Mouse (Mus musculus) hindbrain, embryonic 14.5 days (tissue): Measurements from ENCODE around the gene Wnt3. TPM values are rescaled to one million over a fixed set of nuclear protein-coding genes. Genes with fewer than 3 reads are reported as not detected.
A peak's percentile ranks its signal among the peaks of the same experiment; 100 is the strongest.

Source experiments
- ATAC-seq: fragments of 200-750 bp; cut with Nextera tagmentation; 2 replicates; pipeline ENCODE4 v1.8.0; 2017; ENCODE audit warnings: moderate number of reproducible peaks, mild to moderate bottlenecking, moderate TSS enrichment, moderate library complexity; ENCODE audit not compliant: low FRiP score
- DNase-seq: peaks from one replicate; pipeline ENCODE4 v3.0.0-alpha.2; 2015; ENCODE audit warnings: low spot score
- H3K27ac ChIP-seq: fragments of 300-500 bp; sonication (generic); 2 replicates; pipeline ENCODE4 v1.5.1; 2014; ENCODE audit warnings: mild to moderate bottlenecking, moderate library complexity
- H3K27me3 ChIP-seq: fragments of 300-500 bp; sonication (generic); 2 replicates; pipeline ENCODE4 v1.6.1; 2014; ENCODE audit warnings: mild to moderate bottlenecking, low read length, mixed read lengths; ENCODE audit not compliant: control insufficient read depth, insufficient read depth
- H3K36me3 ChIP-seq: fragments of 300-500 bp; sonication (generic); replicated peaks from 2 replicates; pipeline ENCODE4 v1.6.1; 2014; ENCODE audit not compliant: control insufficient read depth, insufficient read depth
- H3K4me1 ChIP-seq: fragments of 300-500 bp; sonication (generic); replicated peaks from 2 replicates; pipeline ENCODE4 v1.6.1; 2014; ENCODE audit warnings: antibody characterized with exemption, low read length, mixed read lengths; ENCODE audit not compliant: control insufficient read depth, insufficient read depth
- H3K4me2 ChIP-seq: fragments of 300-500 bp; sonication (generic); replicated peaks from 2 replicates; pipeline ENCODE4 v1.6.1; 2014; ENCODE audit warnings: mild to moderate bottlenecking, moderate library complexity
- H3K4me3 ChIP-seq: fragments of 300-500 bp; sonication (generic); replicated peaks from 2 replicates; pipeline ENCODE4 v1.5.1; 2014; ENCODE audit warnings: mild to moderate bottlenecking, low read length
- H3K9ac ChIP-seq: fragments of 300-500 bp; sonication (generic); 2 replicates; pipeline ENCODE4 v1.6.1; 2014
- H3K9me3 ChIP-seq: fragments of 300-500 bp; sonication (generic); 2 replicates; pipeline ENCODE4 v1.6.1; 2016; ENCODE audit warnings: low read length; ENCODE audit not compliant: control insufficient read depth
- WGBS: fragments of 180-500 bp; shearing (Covaris S2); extraction: QIAGEN DNeasy Blood & Tissue Kit; methylation state at CpG from one replicate; pipeline ENCODE4 v1.1.7; 2014; 5-methylcytosine and 5-hydroxymethylcytosine counted together
- polyA plus RNA-seq: library from polyadenylated mRNA; unstranded; fragments of >200 nt; fragmentation: Nextera tagmentation; extraction: Ambion mirVana; gene quantifications from 2 replicates; pipeline ENCODE4 v1.2.1, GENCODE M21; 2014

Gene Wnt3
- polyA plus RNA-seq, 1 experiment from 2014 or later: 9.0 TPM

GRCm38 (mm10) chr11:103853284-103853920, 79.5 kb downstream of the Wnt3 start:
- Histone ChIP-seq H3K27ac (0 out of 2 replicates have a peak overlapping the region, but pooled peaks have one; percentile 23), H3K9ac (no peak overlapping the region), H3K9me3 (no peaks in the 10 kb centered on the region), H3K27me3 (no peaks in the 10 kb centered on the region), H3K4me2 (no peak overlapping the region), H3K36me3 (peaks cover 32% of the 10 kb centered on the region), H3K4me3 (no peak overlapping the region), H3K4me1 (peaks cover 13% of the 10 kb centered on the region)
- ATAC-seq (no peak), DNase-seq (no peak)
- WGBS: 34% methylated on average over 10 of the region's 10 CpGs

- DNase-seq (peak; percentile 40), ATAC-seq (0 out of 2 replicates have a peak, but pooled peaks have one; percentile 34)
- Histone ChIP-seq H3K4me3 (no peak overlapping the region), H3K27ac (0 out of 2 replicates have a peak overlapping the region, but pooled peaks have one; percentile 23), H3K4me2 (no peak overlapping the region), H3K27me3 (no peaks in the 10 kb centered on the region), H3K9me3 (no peaks in the 10 kb centered on the region), H3K4me1 (peaks cover 13% of the 10 kb centered on the region), H3K36me3 (peaks cover 37% of the 10 kb centered on the region), H3K9ac (no peak overlapping the region)
- 31% methylated on average over 9 of the region's 9 CpGs for WGBS
Measured at GRCm38 (mm10) chr11:103854294-103854693, 80.3 kb downstream of the Wnt3 start.

GRCm38 (mm10) chr11:103856641-103857040, 82.7 kb downstream of the Wnt3 start:
- Histone ChIP-seq H3K27ac (no peak overlapping the region), H3K27me3 (no peaks in the 10 kb centered on the region), H3K9me3 (no peaks in the 10 kb centered on the region), H3K36me3 (peaks cover 47% of the 10 kb centered on the region), H3K9ac (no peak overlapping the region), H3K4me1 (peaks cover 13% of the 10 kb centered on the region), H3K4me2 (no peak overlapping the region), H3K4me3 (no peak overlapping the region)
- 91% methylated on average over 7 of the region's 7 CpGs for WGBS
- ATAC-seq: no peak
- DNase-seq: no peak

GRCm38 (mm10) chr11:103858760-103859159, 84.8 kb downstream of the Wnt3 start:
- WGBS: 71% methylated on average over 5 of the region's 5 CpGs
- no peak for ATAC-seq
- H3K9ac ChIP-seq: no peak overlapping the region
- no peaks in the 10 kb centered on the region for H3K9me3 ChIP-seq
- no peak for DNase-seq
- H3K36me3 ChIP-seq: peaks cover 61% of the 10 kb centered on the region
- no peak overlapping the region for H3K27ac ChIP-seq
- no peak overlapping the region for H3K4me2 ChIP-seq
- H3K27me3 ChIP-seq: no peaks in the 10 kb centered on the region
- H3K4me3 ChIP-seq: no peak overlapping the region
- peaks cover 8% of the 10 kb centered on the region for H3K4me1 ChIP-seq

- Histone ChIP-seq H3K4me1 (no peaks in the 10 kb centered on the region), H3K27ac (no peak overlapping the region), H3K9me3 (no peaks in the 10 kb centered on the region), H3K27me3 (no peaks in the 10 kb centered on the region), H3K4me3 (no peak overlapping the region), H3K9ac (no peak overlapping the region), H3K4me2 (no peak overlapping the region), H3K36me3 (peaks cover 67% of the 10 kb centered on the region)
- DNase-seq: no peak
- ATAC-seq: no peak
- WGBS: 76% methylated on average over 4 of the region's 4 CpGs
Measured at GRCm38 (mm10) chr11:103859933-103860610, 86.1 kb downstream of the Wnt3 start.

GRCm38 (mm10) chr11:103862951-103863350, 89.0 kb downstream of the Wnt3 start:
- 94% methylated on average over 8 of the region's 8 CpGs for WGBS
- no peak for ATAC-seq

GRCm38 (mm10) chr11:103864486-103864885, 90.5 kb downstream of the Wnt3 start:
- Histone ChIP-seq H3K9me3 (no peaks in the 10 kb centered on the region), H3K4me3 (no peak overlapping the region), H3K9ac (no peak overlapping the region), H3K4me1 (no peaks in the 10 kb centered on the region), H3K27ac (no peak overlapping the region), H3K4me2 (no peak overlapping the region), H3K36me3 (peaks cover 41% of the 10 kb centered on the region), H3K27me3 (no peaks in the 10 kb centered on the region)
- DNase-seq (no peak), ATAC-seq (no peak)
- 82% methylated on average over 4 of the region's 4 CpGs for WGBS

More at GRCm38 (mm10) chr11:103862951-103863350, 89.0 kb downstream of the Wnt3 start:
- no peaks in the 10 kb centered on the region for H3K9me3 ChIP-seq
- H3K27ac ChIP-seq: no peak overlapping the region
- H3K4me3 ChIP-seq: no peak overlapping the region
- no peak overlapping the region for H3K9ac ChIP-seq
- H3K27me3 ChIP-seq: no peaks in the 10 kb centered on the region
- H3K36me3 ChIP-seq: peaks cover 47% of the 10 kb centered on the region
- H3K4me1 ChIP-seq: no peaks in the 10 kb centered on the region
- no peak overlapping the region for H3K4me2 ChIP-seq
- DNase-seq: no peak

- 86% methylated on average over 7 of the region's 7 CpGs for WGBS
- DNase-seq (no peak), ATAC-seq (no peak)
- no peaks in the 10 kb centered on the region for H3K27me3 ChIP-seq
- H3K36me3 ChIP-seq: peaks cover 38% of the 10 kb centered on the region
- H3K4me1 ChIP-seq: no peaks in the 10 kb centered on the region
- no peak overlapping the region for H3K27ac ChIP-seq
- H3K4me3 ChIP-seq: no peak overlapping the region
- H3K4me2 ChIP-seq: no peak overlapping the region
- H3K9me3 ChIP-seq: no peaks in the 10 kb centered on the region
- H3K9ac ChIP-seq: no peak overlapping the region
Measured at GRCm38 (mm10) chr11:103865346-103865745, 91.4 kb downstream of the Wnt3 start.
